Mouse (Mus musculus) embryonic facial prominence, embryonic 10.5 days (tissue): ENCODE data around the gene Ccdc15. TPM values are rescaled to one million over a fixed set of nuclear protein-coding genes. Genes with fewer than 3 reads are reported as not detected.
A peak's percentile ranks its signal among the peaks of the same experiment; 100 is the strongest.

ENCODE experiments used
- DNase-seq: peaks from one replicate; pipeline ENCODE4 v3.0.0-alpha.2; 2017; ENCODE audit warnings: low spot score
- H3K27ac ChIP-seq: fragments of 300-500 bp; sonication (generic); replicated peaks from 2 replicates; pipeline ENCODE4 v1.5.1; 2016; ENCODE audit warnings: mild to moderate bottlenecking
- H3K27me3 ChIP-seq: fragments of 300-500 bp; sonication (generic); replicated peaks from 2 replicates; pipeline ENCODE4 v1.6.1; 2016; ENCODE audit warnings: low read depth, mild to moderate bottlenecking; ENCODE audit not compliant: poor library complexity, severe bottlenecking
- H3K36me3 ChIP-seq: fragments of 300-500 bp; sonication (generic); replicated peaks from 2 replicates; pipeline ENCODE4 v1.6.1; 2016; ENCODE audit warnings: mild to moderate bottlenecking, moderate library complexity
- H3K4me1 ChIP-seq: fragments of 300-500 bp; sonication (generic); 2 replicates; pipeline ENCODE4 v1.6.1; 2016
- H3K4me3 ChIP-seq: fragments of 300-500 bp; sonication (generic); 2 replicates; pipeline ENCODE4 v1.5.1; 2016; ENCODE audit warnings: mild to moderate bottlenecking, moderate library complexity
- H3K9me3 ChIP-seq: fragments of 300-500 bp; sonication (generic); 2 replicates; pipeline ENCODE4 v1.6.1; 2016; ENCODE audit warnings: mild to moderate bottlenecking
- WGBS: fragments of 180-500 bp; shearing (Covaris S2); methylation state at CpG from one replicate; pipeline ENCODE4 v1.1.7; 2016; 5-methylcytosine and 5-hydroxymethylcytosine counted together
- polyA plus RNA-seq: library from polyadenylated mRNA; unstranded; fragments of >200 nt; fragmentation: Nextera tagmentation; extraction: Ambion mirVana; gene quantifications from 2 replicates; pipeline ENCODE4 v1.2.1, GENCODE M21; 2016

Gene Ccdc15
- polyA plus RNA-seq, 1 experiment from 2014 or later: 10.2 TPM

- H3K4me3 ChIP-seq: no peak overlapping the region
- no peak for DNase-seq
- H3K27ac ChIP-seq: no peak overlapping the region
- peaks cover under 1% of the 10 kb centered on the region; the same call in 1 of the 2 replicates for H3K4me1 ChIP-seq
- WGBS: 64% methylated on average over 5 of the region's 5 CpGs
- no peaks in the 10 kb centered on the region for H3K9me3 ChIP-seq
- no peaks in the 10 kb centered on the region for H3K36me3 ChIP-seq
- H3K27me3 ChIP-seq: no peaks in the 10 kb centered on the region
Observed at GRCm38 (mm10) chr9:37365706-37366105, 17.5 kb upstream of the Ccdc15 start.

- Histone ChIP-seq H3K36me3 (no peaks in the 10 kb centered on the region), H3K4me1 (peaks cover 14% of the 10 kb centered on the region), H3K4me3 (no peak overlapping the region), H3K27ac (no peak overlapping the region), H3K9me3 (no peaks in the 10 kb centered on the region), H3K27me3 (no peaks in the 10 kb centered on the region)
- DNase-seq: no peak
- 86% methylated on average over 3 of the region's 3 CpGs for WGBS
Observed at GRCm38 (mm10) chr9:37364392-37364791, 16.2 kb upstream of the Ccdc15 start.

- Histone ChIP-seq H3K36me3 (no peaks in the 10 kb centered on the region), H3K27me3 (no peaks in the 10 kb centered on the region), H3K27ac (no peak overlapping the region), H3K4me3 (no peak overlapping the region), H3K9me3 (no peaks in the 10 kb centered on the region), H3K4me1 (peaks cover 22% of the 10 kb centered on the region)
- DNase-seq: no peak
- 65% methylated on average over 3 of the region's 3 CpGs for WGBS
Observed at GRCm38 (mm10) chr9:37363551-37363950, 15.3 kb upstream of the Ccdc15 start.

GRCm38 (mm10) chr9:37362881-37363280 is 14.6 kb upstream of the Ccdc15 start:
- H3K4me1 ChIP-seq: peaks cover 22% of the 10 kb centered on the region
- no peaks in the 10 kb centered on the region for H3K27me3 ChIP-seq
- DNase-seq: no peak
- H3K9me3 ChIP-seq: no peaks in the 10 kb centered on the region
- 87% methylated on average over 1 of the region's 1 CpGs for WGBS
- no peak overlapping the region for H3K4me3 ChIP-seq
- no peak overlapping the region for H3K27ac ChIP-seq
- H3K36me3 ChIP-seq: no peaks in the 10 kb centered on the region

- H3K27ac ChIP-seq: no peak overlapping the region
- no peaks in the 10 kb centered on the region for H3K27me3 ChIP-seq
- H3K4me1 ChIP-seq: peaks cover 22% of the 10 kb centered on the region
- no peak overlapping the region for H3K4me3 ChIP-seq
- H3K36me3 ChIP-seq: no peaks in the 10 kb centered on the region
- DNase-seq: no peak
- no peaks in the 10 kb centered on the region for H3K9me3 ChIP-seq
Observed at GRCm38 (mm10) chr9:37362084-37362483, 13.9 kb upstream of the Ccdc15 start.

- H3K4me3 ChIP-seq: peak overlapping the region; percentile 8; the same call in 1 of the 2 replicates
Observed at GRCm38 (mm10) chr9:37359331-37360220, 11.3 kb upstream of the Ccdc15 start.

GRCm38 (mm10) chr9:37358713-37359330 is 10.6 kb upstream of the Ccdc15 start:
- H3K4me3 ChIP-seq: no peak overlapping the region
- no peak for DNase-seq

More at GRCm38 (mm10) chr9:37359331-37360220, 11.3 kb upstream of the Ccdc15 start:
- Histone ChIP-seq H3K9me3 (no peaks in the 10 kb centered on the region), H3K4me1 (peaks cover 22% of the 10 kb centered on the region), H3K27me3 (no peaks in the 10 kb centered on the region), H3K27ac (peak overlapping the region; percentile 80), H3K36me3 (no peaks in the 10 kb centered on the region)
- peak; percentile 70 for DNase-seq
- 37% methylated on average over 6 of the region's 6 CpGs for WGBS

GRCm38 (mm10) chr9:37354485-37354884 is 6.3 kb upstream of the Ccdc15 start:
- 74% methylated on average over 1 of the region's 1 CpGs for WGBS
- no peak for DNase-seq
- Histone ChIP-seq H3K36me3 (no peaks in the 10 kb centered on the region), H3K4me1 (peaks cover 9% of the 10 kb centered on the region), H3K4me3 (no peak overlapping the region), H3K27ac (no peak overlapping the region), H3K9me3 (no peaks in the 10 kb centered on the region), H3K27me3 (no peaks in the 10 kb centered on the region)

More at GRCm38 (mm10) chr9:37358713-37359330, 10.6 kb upstream of the Ccdc15 start:
- 77% methylated on average over 7 of the region's 7 CpGs for WGBS
- H3K4me1 ChIP-seq: peaks cover 22% of the 10 kb centered on the region
- H3K9me3 ChIP-seq: no peaks in the 10 kb centered on the region
- H3K27ac ChIP-seq: peak overlapping the region; percentile 80
- H3K27me3 ChIP-seq: no peaks in the 10 kb centered on the region
- no peaks in the 10 kb centered on the region for H3K36me3 ChIP-seq

- no peak overlapping the region for H3K4me3 ChIP-seq
- no peaks in the 10 kb centered on the region for H3K36me3 ChIP-seq
- WGBS: 63% methylated on average over 2 of the region's 2 CpGs
- no peaks in the 10 kb centered on the region for H3K27me3 ChIP-seq
- H3K9me3 ChIP-seq: no peaks in the 10 kb centered on the region
- DNase-seq: no peak
- H3K4me1 ChIP-seq: peaks cover 13% of the 10 kb centered on the region
- H3K27ac ChIP-seq: no peak overlapping the region
Observed at GRCm38 (mm10) chr9:37351266-37351665, 3.0 kb upstream of the Ccdc15 start.

- Histone ChIP-seq H3K27ac (peak overlapping the region; percentile 95; the same call in 1 of the 2 replicates), H3K4me3 (peak overlapping the region; percentile 81), H3K9me3 (no peaks in the 10 kb centered on the region), H3K36me3 (no peaks in the 10 kb centered on the region), H3K27me3 (no peaks in the 10 kb centered on the region), H3K4me1 (peaks cover 13% of the 10 kb centered on the region)
- DNase-seq: no peak
- WGBS: 89% methylated on average over 3 of the region's 3 CpGs
Observed at GRCm38 (mm10) chr9:37349050-37349449, 818 bp upstream of the Ccdc15 start.

GRCm38 (mm10) chr9:37347184-37347987 is 846 bp downstream of the Ccdc15 start:
- DNase-seq: no peak
- WGBS: 26% methylated on average over 12 of the region's 12 CpGs
- H3K27me3 ChIP-seq: no peaks in the 10 kb centered on the region
- H3K4me3 ChIP-seq: peak overlapping the region; percentile 81
- peaks cover 13% of the 10 kb centered on the region for H3K4me1 ChIP-seq
- peak overlapping the region; percentile 95 for H3K27ac ChIP-seq
- no peaks in the 10 kb centered on the region for H3K9me3 ChIP-seq
- H3K36me3 ChIP-seq: peaks cover 7% of the 10 kb centered on the region

- Histone ChIP-seq H3K36me3 (peaks cover 22% of the 10 kb centered on the region), H3K27ac (no peak overlapping the region), H3K4me1 (peaks cover 13% of the 10 kb centered on the region), H3K9me3 (no peaks in the 10 kb centered on the region), H3K4me3 (no peak overlapping the region), H3K27me3 (no peaks in the 10 kb centered on the region)
- no peak for DNase-seq
- 85% methylated on average over 3 of the region's 3 CpGs for WGBS
Observed at GRCm38 (mm10) chr9:37345406-37345805, 2.8 kb downstream of the Ccdc15 start.
